Mouse (Mus musculus) heart, embryonic 14.5 days (tissue): ENCODE data around the gene Ank3. TPM values are rescaled to one million over a fixed set of nuclear protein-coding genes. Genes with fewer than 3 reads are reported as not detected.
"Not testable (repeated sequence)": the region's sequence is repeated elsewhere in the genome, so short reads cannot be mapped to it uniquely, and the experiment has no call there.

Source experiments
- ATAC-seq: fragments of 200-750 bp; cut with Nextera tagmentation; 2 replicates; pipeline ENCODE4 v1.8.0; 2017; ENCODE audit warnings: low read depth, moderate TSS enrichment; ENCODE audit not compliant: insufficient number of reproducible peaks, insufficient read depth, low FRiP score
- H3K27ac ChIP-seq, 2 experiments: fragments of 200-500 bp in 1 of 2; fragments of 300-500 bp in 1 of 2; sonication (generic) in 1 of 2; replicated peaks in 1 of 2; 2 replicates each; pipeline ENCODE4 v1.5.1; 2012 to 2014; ENCODE audit warnings: low read depth in 2 of 2, low read length in 2 of 2, control low read depth in 1 of 2, mild to moderate bottlenecking in 1 of 2, mixed read lengths in 1 of 2; ENCODE audit not compliant: control insufficient read depth in 1 of 2, insufficient read depth in 1 of 2
- H3K27me3 ChIP-seq: fragments of 300-500 bp; sonication (generic); 2 replicates; pipeline ENCODE4 v1.6.1; 2014; ENCODE audit warnings: mild to moderate bottlenecking, low read length, control low read depth; ENCODE audit not compliant: control insufficient read depth, insufficient read depth
- H3K36me3 ChIP-seq: fragments of 300-500 bp; sonication (generic); 2 replicates; pipeline ENCODE4 v1.6.1; 2014; ENCODE audit warnings: mild to moderate bottlenecking, control low read depth, low read length, mixed read lengths; ENCODE audit not compliant: control insufficient read depth, insufficient read depth
- H3K4me1 ChIP-seq, 2 experiments: fragments of 200-500 bp in 1 of 2; fragments of 300-500 bp in 1 of 2; sonication (generic) in 1 of 2; 2 replicates each; pipeline ENCODE4 v1.6.1; 2012 to 2014; ENCODE audit warnings: low read length in 2 of 2, control low read depth in 1 of 2, mixed read lengths in 1 of 2; ENCODE audit not compliant: control insufficient read depth in 2 of 2, insufficient read depth in 2 of 2
- H3K4me2 ChIP-seq: fragments of 300-500 bp; sonication (generic); 2 replicates; pipeline ENCODE4 v1.6.1; 2014; ENCODE audit warnings: mild to moderate bottlenecking, low read length
- H3K4me3 ChIP-seq, 2 experiments: fragments of 200-500 bp in 1 of 2; fragments of 300-500 bp in 1 of 2; sonication (generic) in 1 of 2; 2 replicates each; pipeline ENCODE4 v1.5.1; 2012 to 2014; ENCODE audit warnings: low read length in 2 of 2, mild to moderate bottlenecking in 2 of 2, control low read depth in 1 of 2, low read depth in 1 of 2, moderate library complexity in 1 of 2; ENCODE audit not compliant: control insufficient read depth in 1 of 2, insufficient read depth in 1 of 2
- H3K9ac ChIP-seq: fragments of 300-500 bp; sonication (generic); 2 replicates; pipeline ENCODE4 v1.6.1; 2014; ENCODE audit warnings: mild to moderate bottlenecking, low read length
- H3K9me3 ChIP-seq: fragments of 300-500 bp; sonication (generic); 2 replicates; pipeline ENCODE4 v1.6.1; 2016; ENCODE audit warnings: low read length, control low read depth; ENCODE audit not compliant: control insufficient read depth
- WGBS: fragments of 180-500 bp; shearing (Covaris S2); extraction: QIAGEN DNeasy Blood & Tissue Kit; methylation state at CpG from one replicate; pipeline ENCODE4 v1.1.7; 2014; 5-methylcytosine and 5-hydroxymethylcytosine counted together
- polyA plus RNA-seq: library from polyadenylated mRNA; unstranded; fragments of >200 nt; fragmentation: Nextera tagmentation; extraction: Ambion mirVana; gene quantifications from 2 replicates; pipeline ENCODE4 v1.2.1, GENCODE M21; 2014

The Ank3 gene
- polyA plus RNA-seq, 1 experiment from 2014 or later = 43.2 TPM

DNA sequence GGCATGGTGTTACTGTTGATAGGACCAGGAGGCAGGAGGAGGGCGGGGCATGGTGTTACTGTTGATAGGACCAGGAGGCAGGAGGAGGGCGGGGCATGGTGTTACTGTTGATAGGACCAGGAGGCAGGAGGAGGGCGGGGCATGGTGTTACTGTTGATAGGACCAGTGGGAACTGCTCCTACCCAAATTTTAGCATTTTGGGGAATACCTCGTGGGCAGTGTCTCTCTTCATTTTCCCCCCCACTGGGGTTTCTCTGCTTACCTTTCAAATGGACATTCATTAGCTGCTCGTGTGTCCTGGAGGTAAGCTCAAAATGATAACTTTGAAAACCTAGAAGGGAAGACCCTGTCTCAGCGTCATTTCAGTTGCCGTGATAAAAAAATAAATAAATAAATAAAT is 512.2 kb downstream of the Ank3 start:
- H3K4me2 ChIP-seq, H3K4me3 ChIP-seq, H3K4me1 ChIP-seq, H3K27me3 ChIP-seq, H3K9ac ChIP-seq, H3K36me3 ChIP-seq, H3K9me3 ChIP-seq, ATAC-seq, H3K27ac ChIP-seq: not testable (repeated sequence)
- 36% methylated on average over 5 of the region's 7 CpGs for WGBS

DNA sequence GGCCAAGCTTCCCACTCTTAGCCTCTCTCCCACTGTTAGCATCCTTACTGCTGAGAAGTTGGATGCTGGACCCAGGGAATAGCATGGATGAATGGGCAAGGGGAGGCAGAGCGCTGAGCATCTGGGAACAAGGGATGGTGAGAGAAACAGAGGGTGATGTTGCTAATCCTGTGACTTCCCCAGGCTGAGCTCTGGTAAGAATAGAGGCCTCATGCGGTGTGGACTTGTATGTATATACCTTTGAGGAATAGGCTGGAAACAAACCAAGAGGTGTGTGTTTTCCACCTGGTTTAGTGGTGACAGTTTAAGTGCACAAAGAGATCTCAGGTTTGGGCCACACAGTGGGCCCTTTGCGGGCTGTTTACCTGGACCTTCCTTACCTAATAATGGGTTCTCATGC is 517.0 kb downstream of the Ank3 start:
- WGBS = 79% methylated on average over 3 of the region's 3 CpGs
- no peak overlapping the region for H3K4me2 ChIP-seq
- no peak overlapping the region for H3K4me3 ChIP-seq
- H3K27ac ChIP-seq = no peak overlapping the region
- no peaks in the 10 kb centered on the region for H3K9me3 ChIP-seq
- H3K9ac ChIP-seq = no peak overlapping the region
- no peaks in the 10 kb centered on the region for H3K27me3 ChIP-seq
- peaks cover 13% of the 10 kb centered on the region; the same call in 1 of the 2 replicates for H3K36me3 ChIP-seq
- no peak for ATAC-seq
- peaks cover 0 to 2% of the 10 kb centered on the region in 2 experiments; a peak in 1 of 4 replicates for H3K4me1 ChIP-seq

DNA sequence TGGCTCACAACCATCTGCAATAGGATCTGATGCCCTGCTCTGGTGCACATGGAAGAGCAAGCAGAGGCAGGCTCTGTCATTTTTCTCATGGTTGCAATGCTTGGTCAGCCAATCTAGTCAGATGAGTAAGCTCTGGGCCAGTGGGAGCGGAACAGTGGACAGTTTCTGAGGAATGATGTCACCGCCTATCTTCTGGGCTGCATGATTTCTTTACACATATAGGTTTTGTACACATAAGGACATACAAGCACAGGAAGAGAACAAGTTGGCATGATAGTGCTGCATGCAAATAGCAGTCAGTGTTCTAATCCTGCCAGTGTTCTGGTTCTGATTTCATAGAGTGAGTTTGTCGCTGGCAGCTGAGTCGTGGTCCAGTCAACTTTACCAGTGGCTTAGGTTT is 517.6 kb downstream of the Ank3 start:
- 81% methylated on average over 4 of the region's 4 CpGs for WGBS
- Histone ChIP-seq H3K9me3 (no peaks in the 10 kb centered on the region), H3K27me3 (no peaks in the 10 kb centered on the region), H3K9ac (no peak overlapping the region), H3K4me1 (no peaks in the 10 kb centered on the region), H3K4me2 (no peak overlapping the region), H3K36me3 (peaks cover 14% of the 10 kb centered on the region; the same call in 1 of the 2 replicates), H3K4me3 (no peak overlapping the region), H3K27ac (no peak overlapping the region)
- ATAC-seq = no peak

DNA sequence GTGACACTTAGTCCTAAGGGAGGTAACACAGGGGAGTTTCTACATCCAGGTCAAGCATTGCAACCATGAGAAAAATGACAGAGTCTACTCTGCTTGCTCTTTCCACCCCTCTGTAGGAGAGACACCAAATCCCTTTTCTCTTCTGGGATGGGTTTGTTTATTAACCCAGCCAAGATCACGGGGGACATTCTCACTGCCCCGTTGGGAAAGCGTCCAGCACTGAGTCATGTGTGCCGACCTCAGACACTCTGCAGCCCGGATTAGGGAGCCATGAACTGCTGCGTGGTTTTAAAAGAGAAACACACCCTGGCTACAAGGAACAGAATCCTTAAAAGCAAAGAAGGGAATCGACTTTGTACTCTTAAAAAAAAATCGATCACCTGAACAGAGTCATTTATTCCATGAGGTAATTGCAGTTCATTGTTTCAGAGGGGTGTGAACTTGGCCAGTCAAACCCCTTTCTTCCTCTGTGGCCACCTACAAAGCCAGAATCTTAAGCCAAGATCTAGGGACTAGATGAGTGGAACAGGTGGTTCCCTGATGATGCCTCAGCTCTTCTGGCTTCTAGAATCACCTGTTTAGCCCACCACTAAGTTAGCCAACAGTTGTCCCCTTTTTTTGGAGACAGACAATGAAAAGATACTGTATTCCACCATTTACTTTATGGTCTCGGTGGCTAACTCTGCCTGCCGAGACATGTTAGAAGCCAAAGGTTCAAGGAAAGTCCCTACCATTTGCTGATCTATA is 518.3 kb downstream of the Ank3 start:
- peaks cover 14% of the 10 kb centered on the region; the same call in 1 of the 2 replicates for H3K36me3 ChIP-seq
- no peak overlapping the region for H3K27ac ChIP-seq
- no peaks in the 10 kb centered on the region for H3K27me3 ChIP-seq
- ATAC-seq = no peak
- H3K4me2 ChIP-seq = no peak overlapping the region
- H3K4me3 ChIP-seq = no peak overlapping the region
- H3K9ac ChIP-seq = no peak overlapping the region
- WGBS = 68% methylated on average over 10 of the region's 10 CpGs
- no peaks in the 10 kb centered on the region for H3K9me3 ChIP-seq
- H3K4me1 ChIP-seq = peaks cover 0 to under 1% of the 10 kb centered on the region in 2 experiments; a peak in 1 of 4 replicates

DNA sequence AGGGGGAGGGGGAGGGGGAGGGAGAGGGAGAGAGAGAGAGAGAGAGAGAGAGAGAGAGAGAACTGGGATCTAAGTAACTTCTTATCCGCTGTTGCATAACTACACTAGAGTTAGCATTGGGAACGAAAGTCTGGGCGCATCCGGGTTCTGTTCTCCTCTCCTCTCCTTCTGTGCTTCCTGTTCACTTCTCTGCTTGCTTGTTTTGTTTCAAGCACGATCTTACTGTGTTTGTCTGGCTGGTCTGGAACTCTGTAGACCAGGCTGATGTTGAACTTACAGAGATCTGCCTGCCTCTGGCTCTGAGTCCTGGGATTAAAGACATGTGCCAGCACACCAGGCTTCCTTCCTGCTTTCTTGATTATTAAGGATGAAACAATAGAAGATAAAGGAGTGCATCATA is 519.1 kb downstream of the Ank3 start:
- peaks cover 14% of the 10 kb centered on the region; the same call in 1 of the 2 replicates for H3K36me3 ChIP-seq
- ATAC-seq = no peak
- no peak overlapping the region for H3K4me3 ChIP-seq
- H3K27ac ChIP-seq = no peak overlapping the region
- WGBS = 85% methylated on average over 5 of the region's 5 CpGs
- no peaks in the 10 kb centered on the region for H3K27me3 ChIP-seq
- H3K9ac ChIP-seq = no peak overlapping the region
- H3K4me1 ChIP-seq = peaks cover 0 to 9% of the 10 kb centered on the region in 2 experiments; a peak in 2 of 4 replicates
- H3K4me2 ChIP-seq = no peak overlapping the region
- H3K9me3 ChIP-seq = no peaks in the 10 kb centered on the region

DNA sequence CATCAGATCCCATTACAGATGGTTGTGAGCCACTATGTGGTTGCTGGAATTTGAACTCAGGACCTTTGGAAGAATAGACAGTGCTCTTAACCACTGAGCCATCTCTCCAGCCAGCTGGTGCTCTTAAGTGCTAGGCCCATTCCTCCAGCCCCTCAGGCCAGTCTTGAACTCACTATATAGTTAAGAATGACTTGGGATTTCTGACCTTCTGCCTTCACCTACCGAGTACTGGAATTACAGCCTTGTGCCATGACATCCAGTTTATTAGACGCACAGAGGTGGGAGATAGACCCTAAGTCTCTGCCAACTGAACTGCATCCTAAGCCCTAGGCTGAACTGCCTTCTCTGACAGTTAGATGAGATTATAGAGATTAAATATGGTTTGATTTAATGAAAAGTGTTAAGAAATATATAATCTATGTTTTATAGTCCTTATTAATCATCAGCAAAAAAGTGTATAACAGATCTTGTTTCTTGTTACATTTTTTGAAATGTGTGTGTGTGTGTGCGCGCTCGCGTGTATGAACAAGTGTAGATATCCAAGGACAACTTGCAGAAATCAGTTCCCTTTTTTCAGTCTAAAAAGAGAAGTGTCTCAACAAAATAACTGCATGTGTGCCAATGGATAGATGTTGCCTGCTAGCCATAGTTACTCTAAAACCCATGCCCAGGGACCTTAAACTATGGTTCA is 520.0 kb downstream of the Ank3 start:
- Histone ChIP-seq H3K27ac (no peak overlapping the region), H3K4me3 (no peak overlapping the region), H3K4me2 (no peak overlapping the region), H3K9me3 (no peaks in the 10 kb centered on the region), H3K4me1 (peaks cover 0 to 11% of the 10 kb centered on the region in 2 experiments; a peak in 2 of 4 replicates), H3K27me3 (no peaks in the 10 kb centered on the region), H3K9ac (no peak overlapping the region), H3K36me3 (peaks cover 10% of the 10 kb centered on the region; the same call in 1 of the 2 replicates)
- no peak for ATAC-seq
- WGBS = 97% methylated on average over 6 of the region's 6 CpGs

DNA sequence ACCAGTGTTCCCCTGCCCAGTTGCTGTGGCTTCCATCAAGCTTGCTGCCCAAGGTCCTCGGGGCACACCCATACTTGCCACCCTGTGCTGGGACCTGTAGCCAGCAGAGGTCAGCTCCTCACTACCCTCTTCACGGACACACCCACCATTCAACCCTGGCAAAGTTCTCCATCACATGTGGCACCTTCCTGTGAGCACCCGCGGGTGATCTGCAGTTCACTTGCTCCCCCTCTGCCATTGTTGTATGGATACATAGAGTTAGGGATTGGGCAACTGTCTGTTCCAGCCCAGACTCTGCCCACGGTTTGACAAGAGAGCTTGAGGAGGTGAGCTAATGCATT is 520.5 kb downstream of the Ank3 start:
- WGBS = 79% methylated on average over 5 of the region's 5 CpGs
- H3K9ac ChIP-seq = no peak overlapping the region
- no peak overlapping the region for H3K4me3 ChIP-seq
- H3K4me1 ChIP-seq = peaks cover 2 to 13% of the 10 kb centered on the region in 2 experiments
- no peak for ATAC-seq
- no peaks in the 10 kb centered on the region for H3K9me3 ChIP-seq
- no peaks in the 10 kb centered on the region for H3K27me3 ChIP-seq
- H3K36me3 ChIP-seq = peaks cover 10% of the 10 kb centered on the region; the same call in 1 of the 2 replicates
- no peak overlapping the region for H3K27ac ChIP-seq
- H3K4me2 ChIP-seq = no peak overlapping the region
